Mouse (Mus musculus) kidney, adult 2 months (tissue): Measurements from ENCODE around the gene Eif4h.

ENCODE experiments used
- CTCF ChIP-seq: fragments of 200-500 bp; conservative IDR thresholded peaks from 2 replicates; pipeline ENCODE4 v1.5.1; 2011; ENCODE audit warnings: low read depth, mild to moderate bottlenecking, control low read depth, low read length, moderate library complexity, mixed read lengths; ENCODE audit not compliant: insufficient read depth, insufficient read length
- POLR2A ChIP-seq: fragments of 200-500 bp; IDR thresholded peaks from one replicate; pipeline ENCODE4 v1.6.1; 2011; ENCODE audit warnings: low read depth, low read length, control low read depth

GRCm38 (mm10) chr5:134677491-134677890 lies 38.2 kb upstream of the Eif4h start:
- TF ChIP-seq CTCF = no peak
- TF ChIP-seq POLR2A = no peak
